Mouse (Mus musculus) stomach, embryonic 14.5 days (tissue): ENCODE measurements around the gene Hipk2. TPM values are rescaled to one million over a fixed set of nuclear protein-coding genes. Genes with fewer than 3 reads are reported as not detected.

Experiments
- ATAC-seq: fragments of 200-750 bp; cut with Nextera tagmentation; 2 replicates; pipeline ENCODE4 v1.8.0; 2017; ENCODE audit warnings: low read depth, moderate TSS enrichment; ENCODE audit not compliant: insufficient number of reproducible peaks, insufficient read depth, low FRiP score
- H3K27ac ChIP-seq: fragments of 300-500 bp; sonication (generic); 2 replicates; pipeline ENCODE4 v1.5.1; 2014; ENCODE audit warnings: mild to moderate bottlenecking, low read length, moderate library complexity, mixed read lengths
- H3K27me3 ChIP-seq: fragments of 300-500 bp; sonication (generic); 2 replicates; pipeline ENCODE4 v1.6.1; 2014; ENCODE audit warnings: low read length, control low read depth, mixed read lengths; ENCODE audit not compliant: control insufficient read depth, insufficient read depth
- H3K36me3 ChIP-seq: fragments of 300-500 bp; sonication (generic); 2 replicates; pipeline ENCODE4 v1.6.1; 2014; ENCODE audit warnings: mild to moderate bottlenecking, control low read depth, low read length, moderate library complexity, mixed read lengths; ENCODE audit not compliant: control insufficient read depth, insufficient read depth
- H3K4me1 ChIP-seq: fragments of 300-500 bp; sonication (generic); 2 replicates; pipeline ENCODE4 v1.6.1; 2014; ENCODE audit warnings: low read length, control low read depth, mixed read lengths; ENCODE audit not compliant: control insufficient read depth, insufficient read depth
- H3K4me2 ChIP-seq: fragments of 300-500 bp; sonication (generic); replicated peaks from 2 replicates; pipeline ENCODE4 v1.6.1; 2014; ENCODE audit warnings: low read depth, low read length, control low read depth
- H3K4me3 ChIP-seq: fragments of 300-500 bp; sonication (generic); 2 replicates; pipeline ENCODE4 v1.5.1; 2014; ENCODE audit warnings: low read depth, low read length, control low read depth
- H3K9ac ChIP-seq: fragments of 300-500 bp; sonication (generic); replicated peaks from 2 replicates; pipeline ENCODE4 v1.6.1; 2014; ENCODE audit warnings: low read depth, mild to moderate bottlenecking, control low read depth, low read length, moderate library complexity, mixed read lengths
- H3K9me3 ChIP-seq: fragments of 300-500 bp; sonication (generic); 2 replicates; pipeline ENCODE4 v1.6.1; 2016; ENCODE audit warnings: low read depth, low read length, control low read depth; ENCODE audit not compliant: control insufficient read depth
- WGBS: fragments of 180-500 bp; shearing (Covaris S2); extraction: QIAGEN DNeasy Blood & Tissue Kit; methylation state at CpG from one replicate; pipeline ENCODE4 v1.1.7; 2014; 5-methylcytosine and 5-hydroxymethylcytosine counted together
- polyA plus RNA-seq: library from polyadenylated mRNA; unstranded; fragments of >200 nt; fragmentation: Nextera tagmentation; extraction: Ambion mirVana; gene quantifications from 2 replicates; pipeline ENCODE4 v1.2.1, GENCODE M21; 2014

The Hipk2 gene
- polyA plus RNA-seq, 1 experiment from 2014 or later, result 34.3 TPM

DNA sequence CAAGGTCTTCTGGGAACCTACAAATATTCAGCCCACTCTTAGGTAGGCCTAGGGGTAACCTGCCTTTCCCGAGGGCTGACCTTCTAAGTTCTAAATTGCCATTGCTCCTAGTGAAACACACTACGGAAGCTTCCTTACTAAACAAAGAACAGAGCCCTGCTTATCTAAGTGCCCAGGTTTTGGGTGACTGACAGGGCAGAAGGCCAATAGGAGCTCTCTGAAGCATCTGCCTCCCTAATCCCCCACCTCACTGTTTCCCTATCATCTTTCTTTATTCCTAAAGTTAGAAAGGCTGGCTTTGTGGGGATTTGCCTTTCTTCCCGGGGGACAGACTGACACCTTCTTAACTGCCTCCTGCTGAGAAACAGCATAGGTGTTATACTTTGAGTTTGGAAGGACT is 136.7 kb downstream of the Hipk2 start:
- Histone ChIP-seq H3K27ac (no peak overlapping the region), H3K36me3 (peaks cover 48% of the 10 kb centered on the region), H3K9ac (no peak overlapping the region), H3K9me3 (no peaks in the 10 kb centered on the region), H3K4me3 (no peak overlapping the region), H3K4me1 (no peaks in the 10 kb centered on the region), H3K4me2 (no peak overlapping the region), H3K27me3 (no peaks in the 10 kb centered on the region)
- ATAC-seq, result no peak
- WGBS, result 63% methylated on average over 3 of the region's 3 CpGs

DNA sequence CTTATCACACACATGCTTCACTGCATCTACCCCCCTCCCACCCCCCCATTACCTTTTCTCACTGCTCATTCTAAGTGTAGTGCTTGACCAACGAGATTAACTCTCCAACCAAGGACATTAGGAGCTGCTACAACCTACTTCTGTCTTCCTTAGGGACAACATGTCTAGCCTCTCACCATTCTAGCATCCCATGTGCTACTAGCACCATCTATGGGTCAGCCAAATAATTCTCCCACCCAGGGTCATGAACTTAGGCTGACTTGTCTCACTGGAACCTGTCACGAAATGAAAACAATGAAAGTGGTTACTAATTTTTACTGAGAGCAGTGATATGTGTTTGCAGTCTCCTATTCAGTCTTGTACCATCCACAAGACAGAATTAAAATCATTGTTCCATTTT is 138.2 kb downstream of the Hipk2 start:
- Histone ChIP-seq H3K27ac (no peak overlapping the region), H3K27me3 (no peaks in the 10 kb centered on the region), H3K9me3 (no peaks in the 10 kb centered on the region), H3K9ac (no peak overlapping the region), H3K4me1 (no peaks in the 10 kb centered on the region), H3K4me2 (no peak overlapping the region), H3K36me3 (peaks cover 41% of the 10 kb centered on the region), H3K4me3 (no peak overlapping the region)
- ATAC-seq, result no peak
- WGBS, result 47% methylated on average over 2 of the region's 2 CpGs

DNA sequence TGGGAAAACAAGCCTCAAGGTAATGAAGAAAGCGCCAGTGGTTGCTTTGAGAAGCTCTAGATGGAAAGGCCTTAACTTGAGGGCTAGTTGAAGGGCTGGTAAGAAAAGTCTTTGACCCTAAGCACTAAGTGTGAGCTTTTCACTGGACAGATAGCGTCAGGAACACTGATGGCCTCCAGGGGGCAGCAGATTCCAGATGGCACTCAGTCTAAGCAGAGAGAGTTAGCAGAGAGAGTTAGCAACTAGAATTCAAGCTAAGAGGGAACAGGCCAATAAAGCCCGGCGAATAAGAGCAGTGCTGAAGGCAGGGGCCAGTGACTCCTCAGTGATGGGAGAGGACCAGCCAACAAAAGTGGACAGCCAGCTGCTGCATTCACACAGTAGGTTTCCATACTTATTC is 139.7 kb downstream of the Hipk2 start:
- no peaks in the 10 kb centered on the region for H3K27me3 ChIP-seq
- peaks cover 30% of the 10 kb centered on the region for H3K36me3 ChIP-seq
- ATAC-seq, result peak; percentile 74; the same call in 1 of the 2 replicates
- WGBS, result 25% methylated on average over 4 of the region's 4 CpGs
- no peaks in the 10 kb centered on the region for H3K9me3 ChIP-seq
- no peaks in the 10 kb centered on the region for H3K4me1 ChIP-seq
- no peak overlapping the region for H3K9ac ChIP-seq
- no peak overlapping the region for H3K4me3 ChIP-seq
- H3K27ac ChIP-seq, result no peak overlapping the region
- H3K4me2 ChIP-seq, result no peak overlapping the region

DNA sequence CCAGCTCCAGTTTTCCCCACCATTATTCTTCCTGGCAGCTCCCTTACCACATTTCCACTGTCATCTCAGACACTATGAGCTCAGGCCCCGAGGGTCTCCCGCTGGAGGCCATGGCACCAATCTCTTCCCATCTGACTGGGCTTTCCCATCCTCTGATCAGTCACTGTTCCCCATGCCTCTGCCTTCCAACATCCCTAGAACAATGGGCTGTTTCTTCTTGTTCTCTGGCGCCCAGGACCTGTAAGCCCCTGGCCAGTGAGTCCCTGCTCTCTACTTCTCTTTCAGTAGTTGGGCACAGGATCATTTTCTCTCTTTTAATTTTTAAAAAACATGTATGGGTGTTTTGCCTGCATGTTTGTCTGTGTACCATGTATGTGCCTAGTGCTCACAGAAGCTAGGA is 143.3 kb downstream of the Hipk2 start:
- H3K4me1 ChIP-seq, result no peaks in the 10 kb centered on the region
- H3K9ac ChIP-seq, result no peak overlapping the region
- H3K36me3 ChIP-seq, result peaks cover 37% of the 10 kb centered on the region
- no peaks in the 10 kb centered on the region for H3K27me3 ChIP-seq
- no peak overlapping the region for H3K27ac ChIP-seq
- 75% methylated on average over 3 of the region's 3 CpGs for WGBS
- H3K4me3 ChIP-seq, result no peak overlapping the region
- ATAC-seq, result no peak
- H3K4me2 ChIP-seq, result no peak overlapping the region
- no peaks in the 10 kb centered on the region for H3K9me3 ChIP-seq

DNA sequence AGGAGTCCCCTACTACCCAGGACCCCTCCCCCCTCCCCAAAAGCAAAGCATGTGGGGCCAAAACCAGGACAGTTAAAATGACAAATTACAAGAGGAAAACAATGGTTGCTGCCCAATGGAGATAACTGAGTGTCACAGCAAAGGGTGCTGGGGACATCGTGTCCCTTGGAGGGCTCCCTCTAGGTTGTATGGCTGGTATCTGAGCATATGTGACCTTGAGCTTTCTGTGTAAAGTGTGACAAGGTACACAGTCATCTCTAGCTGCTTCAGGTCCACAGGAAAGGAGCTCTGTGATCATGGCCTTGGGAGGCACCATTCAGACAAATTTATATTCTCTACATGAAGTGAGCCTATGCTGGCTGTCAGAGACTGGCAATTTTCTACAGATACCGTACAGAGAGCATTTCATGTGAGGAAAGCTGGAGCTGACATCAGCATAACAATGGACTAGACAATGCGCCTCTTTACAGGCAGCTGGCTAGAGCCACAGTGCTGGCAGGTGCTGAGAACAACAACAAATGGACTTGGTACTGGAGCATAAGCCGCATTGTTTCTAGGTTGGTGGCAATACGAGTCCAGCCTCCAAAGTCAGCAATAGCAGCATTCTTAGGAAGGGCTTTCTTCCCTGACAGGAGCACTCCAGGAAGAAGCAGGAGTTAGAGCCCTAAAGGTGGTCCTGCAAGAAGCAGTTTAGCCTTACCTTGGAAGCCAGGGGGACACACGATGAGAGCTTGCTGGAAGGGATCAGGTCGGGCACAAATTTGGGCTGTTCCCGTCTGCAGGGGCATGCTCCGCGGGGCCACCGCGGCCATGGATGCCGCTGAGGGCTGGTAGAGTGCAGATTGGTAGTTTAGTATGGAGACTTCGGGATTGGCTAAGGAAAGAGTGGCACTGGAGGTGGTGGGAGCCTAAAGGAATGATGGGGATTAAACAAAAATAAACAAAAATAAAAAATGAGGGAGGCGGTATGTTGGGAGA is 145.5 kb downstream of the Hipk2 start:
- ATAC-seq, result no peak
- no peak overlapping the region for H3K4me2 ChIP-seq
- H3K9ac ChIP-seq, result no peak overlapping the region
- H3K9me3 ChIP-seq, result no peaks in the 10 kb centered on the region
- no peaks in the 10 kb centered on the region for H3K4me1 ChIP-seq
- H3K27ac ChIP-seq, result no peak overlapping the region
- no peaks in the 10 kb centered on the region for H3K27me3 ChIP-seq
- H3K36me3 ChIP-seq, result peaks cover 23% of the 10 kb centered on the region
- no peak overlapping the region for H3K4me3 ChIP-seq
- 85% methylated on average over 15 of the region's 15 CpGs for WGBS

DNA sequence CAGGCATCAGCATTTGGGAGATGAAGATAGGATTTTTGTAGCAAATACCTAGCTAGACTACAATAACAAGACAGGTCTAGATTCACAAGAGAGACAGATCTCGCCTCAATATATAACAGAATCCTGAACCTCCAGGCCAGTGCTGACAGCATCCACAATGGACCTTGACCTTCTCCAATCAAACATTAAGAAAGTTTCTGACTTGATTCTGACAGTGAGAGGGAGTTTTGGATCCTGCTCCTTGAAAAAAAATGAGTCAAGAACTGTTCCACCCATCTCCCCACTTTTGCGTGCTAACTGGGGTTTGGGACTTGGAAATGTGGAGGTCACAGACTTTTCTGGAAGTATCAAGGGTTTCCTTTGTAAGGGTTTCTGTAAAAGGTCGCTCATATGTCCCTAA is 150.4 kb downstream of the Hipk2 start:
- WGBS, result 91% methylated on average over 3 of the region's 3 CpGs
- no peak for ATAC-seq
- no peak overlapping the region for H3K4me3 ChIP-seq
- H3K4me2 ChIP-seq, result no peak overlapping the region
- H3K4me1 ChIP-seq, result no peaks in the 10 kb centered on the region
- no peak overlapping the region for H3K27ac ChIP-seq
- H3K36me3 ChIP-seq, result peaks cover 27% of the 10 kb centered on the region
- H3K27me3 ChIP-seq, result no peaks in the 10 kb centered on the region
- no peaks in the 10 kb centered on the region for H3K9me3 ChIP-seq
- no peak overlapping the region for H3K9ac ChIP-seq

DNA sequence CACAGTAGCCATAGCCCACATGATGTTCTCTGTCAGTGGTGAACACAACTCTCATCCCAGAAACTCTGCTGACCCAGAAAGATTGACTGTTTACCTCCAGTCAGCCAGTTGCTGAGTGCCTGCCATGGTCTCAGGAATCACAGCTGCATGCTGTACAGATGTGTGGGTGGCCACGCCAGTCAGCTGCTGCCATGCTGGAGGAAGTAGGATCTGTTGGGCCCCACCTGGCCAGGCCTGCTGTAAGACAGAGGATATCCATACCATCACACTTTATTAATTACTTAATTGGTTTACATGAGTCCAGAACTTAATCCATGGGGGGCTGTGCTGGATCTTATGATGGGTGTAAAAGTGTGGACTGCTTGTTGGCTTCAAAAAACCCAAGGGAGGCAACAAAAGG is 154.6 kb downstream of the Hipk2 start:
- H3K27me3 ChIP-seq, result no peaks in the 10 kb centered on the region
- H3K4me3 ChIP-seq, result no peak overlapping the region
- no peaks in the 10 kb centered on the region for H3K9me3 ChIP-seq
- H3K4me2 ChIP-seq, result no peak overlapping the region
- H3K27ac ChIP-seq, result no peak overlapping the region
- no peaks in the 10 kb centered on the region for H3K4me1 ChIP-seq
- whole genome bisulfite sequencing, result 59% methylated on average over 1 of the region's 1 CpGs
- ATAC-seq, result no peak
- peaks cover 48% of the 10 kb centered on the region for H3K36me3 ChIP-seq
- H3K9ac ChIP-seq, result no peak overlapping the region

DNA sequence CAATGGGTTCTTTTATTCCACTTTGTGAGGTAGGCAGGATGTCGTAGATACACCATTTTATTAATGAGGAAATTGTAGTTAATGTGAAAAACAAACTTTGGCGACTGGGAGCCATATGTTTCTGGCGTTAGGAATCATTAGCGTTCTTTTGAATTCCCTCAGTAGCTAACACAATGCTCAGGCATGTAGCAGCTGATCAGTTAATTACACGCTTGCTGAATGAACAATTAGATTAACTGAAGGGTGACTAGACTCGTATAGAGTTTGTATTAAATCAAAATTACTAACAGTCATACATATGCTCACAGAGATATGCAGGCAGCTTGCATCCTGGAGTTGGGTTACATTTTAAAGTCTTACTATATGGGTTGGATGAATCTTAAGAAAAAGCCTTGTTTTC is 156.7 kb downstream of the Hipk2 start:
- ATAC-seq, result no peak
- Histone ChIP-seq H3K4me1 (no peaks in the 10 kb centered on the region), H3K4me3 (no peak overlapping the region), H3K36me3 (peaks cover 69% of the 10 kb centered on the region), H3K9ac (no peak overlapping the region), H3K27me3 (no peaks in the 10 kb centered on the region), H3K27ac (no peak overlapping the region), H3K4me2 (no peak overlapping the region), H3K9me3 (no peaks in the 10 kb centered on the region)
- 87% methylated on average over 6 of the region's 6 CpGs for WGBS
